Mouse (Mus musculus) cerebellum, adult 8-10 months (tissue): ENCODE results near the gene Eml6.
"Not testable (repeated sequence)": the region's sequence is repeated elsewhere in the genome, so short reads cannot be mapped to it uniquely, and the experiment has no call there.

Source experiments
- DNase-seq: peaks from one replicate; pipeline ENCODE4 v3.0.0; 2022

Gene Eml6

DNA sequence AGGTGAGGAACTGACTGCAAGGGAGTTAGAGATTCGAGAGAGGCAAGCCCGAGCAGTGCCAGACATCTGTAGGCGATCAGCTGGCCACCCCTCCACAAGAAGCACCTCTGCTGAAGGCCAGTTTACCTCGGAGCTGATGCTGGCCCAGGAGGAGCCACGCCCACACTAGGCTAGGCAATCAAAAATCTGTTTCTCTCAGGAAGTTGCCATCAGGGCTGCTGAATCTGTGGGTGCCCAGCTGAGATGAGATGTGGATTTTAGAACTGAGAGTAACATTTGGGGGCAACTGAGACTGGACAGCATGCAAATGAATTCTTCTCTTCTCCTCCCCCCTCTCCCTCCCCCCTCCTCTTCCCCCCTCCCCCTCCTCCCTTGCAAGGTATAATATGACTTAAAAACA is 238.4 kb downstream of the Eml6 start:
- no peak for DNase-seq

DNA sequence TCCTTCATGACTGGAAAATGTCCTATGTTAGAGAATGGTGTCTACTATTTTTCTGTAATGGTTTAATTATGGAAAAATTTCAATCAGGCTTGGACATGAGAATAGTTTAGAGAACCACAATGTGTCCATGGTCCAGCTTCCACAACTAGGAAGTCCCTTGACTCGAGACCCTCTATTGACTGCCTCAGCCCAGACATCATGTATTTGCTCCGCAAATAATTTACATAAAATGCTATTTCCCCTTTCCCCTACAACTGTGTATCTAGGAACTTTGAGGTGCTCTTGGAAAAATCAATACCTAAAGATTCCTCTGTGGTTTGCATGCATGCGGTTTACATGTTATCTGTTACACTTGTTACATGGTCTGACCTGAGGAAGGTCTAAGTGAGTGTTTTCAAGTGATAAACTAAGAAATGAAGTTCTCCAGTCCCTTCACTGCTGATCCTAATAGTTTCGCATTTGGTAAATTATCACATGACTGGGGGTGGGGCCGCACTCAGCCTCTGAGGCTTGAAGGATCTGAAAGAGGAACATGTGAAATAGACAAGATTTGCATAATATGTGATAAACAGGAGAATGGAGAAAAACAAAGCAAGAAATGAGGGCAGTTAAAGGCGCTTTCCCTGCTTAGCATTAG is 239.1 kb downstream of the Eml6 start:
- no peak for DNase-seq

DNA sequence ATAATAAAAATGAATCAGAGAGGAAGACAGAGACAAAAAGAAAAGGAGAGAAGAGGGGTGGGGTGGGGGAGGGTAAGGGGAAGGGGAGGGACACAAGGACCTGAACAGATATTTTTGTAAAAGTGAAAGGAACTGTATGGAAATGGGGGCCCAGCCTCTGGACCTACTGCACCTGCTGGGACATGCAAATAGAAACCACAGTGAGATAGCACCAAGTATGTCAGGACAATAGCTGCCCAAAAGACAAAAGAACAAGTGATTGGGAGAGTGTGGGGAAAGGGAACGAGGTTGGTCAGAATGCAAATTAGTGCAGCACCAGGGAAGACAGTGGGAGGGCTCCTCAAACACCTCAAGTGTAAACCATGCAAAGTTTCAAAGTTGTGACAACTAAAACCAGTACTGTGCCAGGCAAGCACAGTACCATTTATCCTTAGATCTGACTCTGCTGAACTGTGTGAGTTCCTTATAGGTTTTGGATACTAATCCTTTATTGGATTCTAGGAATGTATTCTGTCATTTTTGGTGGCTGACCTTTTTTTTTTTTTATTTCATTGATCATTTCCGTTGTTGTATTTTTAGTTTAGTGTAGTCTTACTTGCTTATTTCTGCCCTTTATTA is 246.3 kb downstream of the Eml6 start:
- no peak for DNase-seq

DNA sequence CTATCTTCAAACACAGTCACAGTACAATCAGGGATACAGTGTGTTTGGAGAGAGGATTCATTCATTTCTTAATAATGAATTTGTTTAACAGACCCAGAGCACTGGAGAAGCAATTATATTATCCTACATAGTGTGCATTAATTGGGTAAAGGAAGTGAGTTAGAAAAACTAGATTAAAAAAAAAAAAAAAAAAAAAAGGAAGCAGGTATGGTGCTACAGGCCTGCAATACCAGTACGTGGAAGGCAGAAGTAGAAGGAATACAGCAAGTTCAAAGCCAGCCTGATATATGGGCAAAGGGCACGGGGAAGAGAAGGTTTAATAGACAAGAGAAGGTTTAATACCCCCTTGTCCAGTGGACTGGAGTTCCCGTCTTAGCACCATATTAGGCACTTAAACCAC is 246.9 kb downstream of the Eml6 start:
- no peak for DNase-seq

DNA sequence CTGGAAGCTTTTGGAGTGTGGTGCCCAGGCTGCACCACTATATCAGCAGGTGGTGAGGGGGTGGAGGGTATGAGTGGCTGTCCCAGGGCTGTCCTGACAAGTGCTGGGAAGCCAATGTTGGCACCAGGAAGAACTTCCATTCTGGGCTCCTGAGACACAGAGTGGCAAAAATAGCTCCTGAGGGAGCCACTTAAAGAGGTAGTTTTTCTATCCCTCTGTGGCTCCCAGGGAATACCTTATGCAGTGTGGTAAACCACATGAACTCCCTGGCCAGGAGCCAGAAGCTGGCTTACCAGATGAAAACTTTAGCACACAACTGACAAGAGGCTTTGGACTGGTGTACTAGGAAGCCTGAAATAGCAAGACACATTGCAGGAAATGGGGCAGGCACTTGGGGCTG is 247.9 kb downstream of the Eml6 start:
- DNase-seq = no peak

DNA sequence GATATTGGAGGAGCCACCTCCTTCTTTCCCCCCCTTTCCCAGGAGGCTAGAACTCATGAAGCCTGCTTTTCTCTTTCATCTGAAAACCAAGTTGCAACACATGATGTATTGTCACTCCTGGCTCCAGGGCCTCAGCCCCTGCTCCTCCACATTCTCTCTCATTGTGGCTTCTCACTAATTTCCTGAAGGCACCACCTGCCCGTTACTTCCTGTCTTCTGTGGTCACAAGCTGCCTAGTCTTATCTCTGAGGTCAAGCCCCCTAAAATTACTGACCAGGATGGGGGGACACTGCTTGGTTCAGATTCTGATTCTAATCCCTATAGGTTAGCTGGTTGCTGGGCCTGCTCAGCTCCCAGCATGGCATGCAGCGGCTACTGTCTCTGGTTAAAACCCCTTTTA is 251.1 kb downstream of the Eml6 start:
- no peak for DNase-seq

DNA sequence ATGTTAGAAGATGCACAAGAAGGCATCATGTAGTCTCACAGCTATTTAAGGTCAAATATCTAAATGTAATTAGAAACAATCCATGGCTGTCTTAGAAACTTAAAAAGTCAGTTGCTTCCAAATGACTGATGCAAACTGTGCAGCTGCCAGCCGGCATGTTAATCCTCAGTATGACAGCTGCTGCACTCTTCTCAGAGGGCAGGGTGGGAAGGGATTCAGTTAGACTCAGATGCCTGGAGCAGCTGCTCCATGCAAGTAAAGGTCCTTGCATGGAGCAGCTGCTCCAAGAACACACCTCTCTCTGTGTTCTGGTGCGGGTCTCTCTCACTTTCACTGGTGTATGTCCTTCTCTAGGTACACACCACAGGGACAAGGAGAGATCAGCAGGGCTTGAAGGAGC is 251.5 kb downstream of the Eml6 start:
- no peak for DNase-seq

DNA sequence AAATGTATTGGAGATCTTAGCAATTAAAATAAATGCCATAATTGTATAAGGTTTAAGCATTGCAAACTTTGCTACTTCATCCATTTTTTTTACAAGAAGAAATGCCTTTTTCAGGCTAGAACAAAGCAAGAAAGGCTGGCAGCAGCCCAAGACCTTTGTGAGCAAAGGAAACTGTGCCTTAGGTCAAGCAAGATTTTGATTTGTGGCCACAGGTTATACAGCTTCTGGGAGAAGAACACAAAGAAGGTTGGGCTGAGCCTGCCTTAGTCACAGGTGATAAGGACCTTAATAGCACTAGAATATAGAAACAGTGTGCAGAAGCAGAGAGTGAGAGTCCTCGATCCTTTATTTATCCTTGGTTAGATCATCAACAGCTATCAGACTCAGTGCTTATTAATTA is 253.6 kb downstream of the Eml6 start:
- no peak for DNase-seq

DNA sequence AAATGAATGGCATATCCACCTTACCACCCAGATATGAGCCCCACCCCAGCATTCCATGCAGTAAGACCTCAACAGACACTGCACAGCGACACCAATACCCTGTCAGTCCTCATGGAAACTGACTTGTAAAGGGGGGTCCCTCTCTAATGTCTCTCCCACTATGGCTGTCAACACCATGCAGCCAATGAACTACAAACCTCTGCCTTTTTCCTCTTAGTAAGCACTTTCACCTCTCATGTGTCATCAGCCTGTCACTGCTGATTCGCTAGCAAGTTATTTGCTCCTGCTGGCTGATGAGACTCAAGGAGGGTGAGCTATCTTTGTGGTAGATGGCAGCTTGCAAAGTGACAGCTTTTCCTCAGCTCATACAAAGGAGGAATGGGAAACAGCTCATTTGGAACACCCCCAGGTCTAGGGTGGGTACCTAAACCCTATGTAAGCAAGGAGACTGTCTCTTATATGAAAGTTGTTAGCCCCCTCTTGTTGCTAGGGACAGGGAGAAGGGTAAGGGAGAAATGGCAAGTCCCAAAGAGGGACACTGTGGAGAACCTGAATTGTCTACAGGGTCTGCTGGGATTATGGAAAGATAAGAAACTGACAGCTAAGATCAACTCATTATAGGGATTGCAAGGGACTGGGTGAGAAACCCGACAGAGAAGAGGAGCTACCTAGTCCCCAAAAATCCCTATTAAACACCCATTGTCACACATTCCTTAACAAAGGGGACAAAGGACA is 255.0 kb downstream of the Eml6 start:
- no peak for DNase-seq

DNA sequence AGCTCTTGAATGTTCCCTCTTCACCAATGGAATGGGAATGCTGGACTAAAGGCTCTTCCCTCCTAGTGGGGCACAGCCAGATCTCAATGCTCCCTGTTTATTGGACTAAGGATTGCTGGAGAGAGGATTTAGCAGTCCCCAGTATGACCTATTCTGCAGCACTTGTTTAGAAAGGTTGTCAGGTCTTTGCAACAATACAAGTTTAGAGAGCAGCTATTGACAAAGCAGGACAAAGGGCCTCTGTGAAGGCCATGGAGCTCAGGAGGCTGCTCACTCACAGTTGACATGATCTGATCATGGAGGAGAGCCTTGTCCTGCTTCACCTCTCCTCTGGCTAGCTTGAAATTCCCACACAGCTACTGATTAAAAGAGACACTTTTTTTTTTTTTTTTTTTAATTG is 257.3 kb downstream of the Eml6 start:
- no peak for DNase-seq

DNA sequence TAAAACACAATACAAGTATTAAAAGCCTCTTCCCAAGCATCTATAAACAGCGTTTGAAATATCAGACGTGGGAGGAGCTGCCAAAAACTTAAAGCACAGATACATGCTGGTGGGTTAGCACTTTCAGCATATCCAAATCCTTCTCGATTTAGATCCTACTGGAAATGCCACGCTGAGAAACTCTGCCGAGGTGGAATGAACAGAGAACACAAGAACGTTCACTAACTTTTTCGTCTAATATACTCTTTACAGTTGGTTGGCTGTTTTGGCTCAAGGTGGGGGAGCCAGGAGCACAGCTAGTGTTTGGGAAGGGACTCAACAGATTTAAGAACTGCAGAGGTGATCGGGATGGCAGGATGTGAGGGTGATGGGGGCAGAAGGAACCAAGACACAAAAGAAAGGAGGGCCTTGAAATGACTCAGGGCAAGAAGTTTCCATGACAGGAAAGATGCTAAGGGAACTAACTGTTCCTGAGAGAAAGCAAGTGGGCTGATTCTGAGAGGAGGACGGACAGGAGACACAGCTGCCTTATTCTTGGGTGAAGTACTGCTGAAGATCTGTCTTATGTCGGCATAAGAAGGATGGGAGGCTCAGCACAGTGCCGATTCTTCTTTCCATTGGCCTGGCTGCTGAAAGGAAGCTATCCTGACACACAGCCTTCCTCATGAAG is 259.4 kb downstream of the Eml6 start:
- no peak for DNase-seq

DNA sequence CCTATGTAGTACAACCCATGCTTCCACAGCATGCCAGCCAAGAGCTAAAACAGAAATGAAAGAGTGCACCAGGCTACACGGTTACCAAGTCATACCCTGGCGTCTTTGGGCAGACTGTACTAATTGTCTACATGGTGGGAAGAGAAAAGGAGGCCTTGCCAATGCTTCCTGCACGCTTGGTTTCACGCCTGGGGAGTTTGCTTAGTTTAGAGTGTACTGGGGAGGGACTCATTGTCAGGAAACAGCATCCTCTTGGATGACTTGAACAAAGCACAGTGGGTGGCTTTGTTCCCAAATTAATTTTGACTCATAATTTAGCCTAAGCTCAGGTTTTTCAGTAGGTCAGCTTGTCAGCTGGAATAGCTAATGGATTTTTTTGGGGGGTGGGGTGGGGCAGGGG is 260.8 kb downstream of the Eml6 start:
- DNase-seq = peak; percentile 47

DNA sequence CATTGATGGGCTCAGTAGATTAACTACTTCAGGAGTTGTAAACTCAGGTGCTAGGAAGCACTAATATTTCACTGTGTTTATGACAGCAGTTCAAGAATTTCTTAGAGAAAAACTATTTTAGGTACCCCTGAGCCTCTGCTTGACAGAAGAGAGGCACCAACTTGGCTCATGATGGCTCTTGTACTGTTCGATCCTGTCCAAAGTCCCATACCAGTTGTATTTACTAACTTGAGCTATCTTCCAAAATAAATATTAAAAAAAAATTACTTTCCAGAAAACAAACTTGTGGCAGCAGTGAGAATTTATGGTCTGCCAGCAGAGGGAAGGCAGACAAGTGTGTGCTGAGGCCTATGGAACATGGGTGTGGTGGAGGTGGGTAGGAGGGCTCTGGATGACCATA is 263.1 kb downstream of the Eml6 start:
- no peak for DNase-seq

DNA sequence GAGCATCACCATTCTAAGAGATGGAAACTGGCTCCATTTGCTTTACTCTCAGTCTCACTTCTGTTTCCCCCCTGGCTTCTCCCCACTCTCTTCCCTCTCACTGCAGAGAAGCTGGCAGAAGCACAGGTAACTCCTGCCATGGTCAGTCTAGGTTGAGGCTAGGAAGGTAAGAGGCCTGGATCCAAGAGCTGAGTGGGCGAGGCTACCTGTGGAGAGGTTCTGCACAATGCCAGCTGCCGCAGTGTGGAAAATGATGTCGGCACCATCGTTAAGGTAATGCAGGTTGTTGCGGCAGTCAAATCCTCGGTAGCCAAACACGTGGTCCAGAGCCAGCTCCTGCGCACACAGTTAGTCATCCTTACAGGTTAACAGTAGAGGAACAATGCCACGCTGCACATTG is 264.4 kb downstream of the Eml6 start:
- no peak for DNase-seq

DNA sequence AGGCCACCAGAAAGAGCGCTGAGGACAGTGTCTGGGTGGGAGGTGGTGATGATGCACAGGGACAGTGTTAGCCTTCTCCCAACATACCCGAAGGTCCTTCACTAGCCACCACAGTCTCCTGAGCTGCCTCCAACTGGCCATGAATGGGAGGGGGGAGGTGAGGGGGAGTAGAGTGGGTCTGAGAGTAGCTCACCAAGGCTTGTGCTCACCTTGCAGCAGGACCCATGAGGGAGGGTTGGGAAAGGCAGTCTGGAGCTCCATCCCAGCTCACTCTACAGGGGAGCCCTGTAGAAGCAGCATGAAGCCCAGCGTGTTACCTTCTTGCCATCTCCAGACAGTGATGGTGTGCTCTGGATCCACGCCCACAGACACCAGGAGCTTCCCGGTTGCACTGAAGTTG is 267.2 kb downstream of the Eml6 start:
- DNase-seq = no peak

DNA sequence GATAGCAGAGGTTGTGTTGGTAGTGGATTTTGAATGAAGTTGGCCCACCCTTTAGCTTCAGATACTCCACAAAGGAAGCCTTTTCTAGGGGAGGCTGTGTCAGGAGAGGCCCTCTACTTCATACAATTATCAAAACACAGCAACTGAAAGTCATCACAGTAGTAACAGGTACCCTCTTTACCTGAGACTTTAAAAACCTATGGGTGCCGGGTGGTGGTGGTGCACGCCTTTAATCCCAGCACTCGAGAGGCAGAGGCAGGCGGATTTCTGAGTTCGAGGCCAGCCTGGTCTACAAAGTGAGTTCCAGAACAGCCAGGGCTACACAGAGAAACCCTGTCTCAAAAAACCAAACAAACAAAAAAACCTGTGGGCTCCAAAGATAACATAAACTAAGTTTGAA is 269.8 kb downstream of the Eml6 start:
- not testable (repeated sequence) for DNase-seq

DNA sequence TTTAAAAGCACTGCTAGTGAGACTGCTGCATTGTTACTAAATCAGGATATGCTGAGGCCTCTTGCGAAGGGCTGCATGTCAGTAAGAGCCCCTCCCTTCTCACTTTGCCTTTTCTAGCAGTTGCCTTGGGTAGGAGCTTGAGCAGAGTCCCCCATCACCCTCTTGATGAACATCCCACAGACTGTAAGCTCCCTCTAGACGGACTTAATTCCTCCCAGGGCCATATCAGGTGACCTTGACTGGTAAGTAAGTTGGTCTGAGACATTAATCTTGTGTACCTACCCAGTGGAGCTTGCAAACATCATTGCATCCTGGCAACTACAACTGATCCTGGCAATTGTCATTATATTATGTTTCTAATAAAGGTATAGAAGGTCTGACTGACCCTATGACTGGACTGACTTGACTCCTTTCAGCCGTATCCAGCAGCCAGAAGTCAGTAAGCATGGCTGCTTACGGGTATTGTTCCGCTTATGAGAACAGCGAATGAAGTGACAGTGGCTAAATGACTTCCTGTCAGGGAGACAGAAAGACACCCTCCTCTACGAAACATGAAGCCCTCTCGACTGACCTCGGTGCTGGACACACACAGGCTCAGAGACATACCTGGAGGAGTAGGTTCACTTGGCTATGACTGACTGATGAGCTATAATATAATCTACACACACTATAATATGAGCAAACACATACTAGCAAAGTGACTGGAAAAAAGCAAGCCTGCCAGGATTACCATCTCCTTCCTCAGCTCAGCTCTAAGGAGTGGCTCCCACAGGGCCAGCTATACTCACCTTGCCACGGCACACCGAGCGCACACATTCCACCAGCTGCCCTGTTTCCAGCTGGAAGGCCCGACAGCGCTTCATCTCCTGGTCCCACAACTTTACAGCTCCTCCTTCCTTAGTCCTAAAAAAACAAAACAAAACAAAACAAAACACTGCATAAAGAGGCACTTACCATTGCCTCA is 273.9 kb downstream of the Eml6 start:
- no peak for DNase-seq

DNA sequence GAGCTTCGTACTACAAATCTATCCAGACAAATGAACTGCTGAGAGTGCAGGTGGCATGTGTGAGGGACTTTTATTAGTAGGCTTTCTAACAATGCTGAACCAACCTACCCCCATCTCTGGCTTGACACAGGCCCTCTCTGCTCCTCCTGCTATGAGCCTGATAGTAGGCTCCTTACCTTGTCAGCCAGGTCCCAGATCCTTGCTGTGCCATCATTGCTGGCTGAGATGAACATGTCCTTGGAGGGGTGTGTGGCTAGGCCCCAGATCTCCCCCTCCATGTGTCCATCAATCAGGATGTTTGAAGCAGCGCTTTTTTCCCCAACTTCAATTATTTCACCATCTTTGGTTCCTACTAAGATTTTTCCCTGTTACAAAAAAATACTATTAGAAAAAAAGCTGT is 274.8 kb downstream of the Eml6 start:
- no peak for DNase-seq

DNA sequence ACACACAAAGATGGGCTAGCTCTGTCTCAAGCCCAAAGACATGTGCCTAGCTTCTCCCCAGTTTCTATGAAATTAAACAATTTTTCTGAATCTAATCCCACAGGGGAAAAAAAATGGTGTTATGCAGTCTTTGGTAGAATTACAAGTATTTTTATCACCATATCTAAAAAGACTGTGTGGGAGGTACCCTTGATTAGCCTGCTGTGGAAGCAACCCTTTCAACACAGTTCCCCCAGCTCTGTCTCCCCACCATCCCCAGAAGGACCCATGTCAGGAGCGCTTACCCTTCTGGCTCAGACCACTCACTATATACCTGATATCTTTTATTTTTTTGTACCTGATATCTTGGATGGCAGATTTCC is 276.4 kb downstream of the Eml6 start:
- no peak for DNase-seq

DNA sequence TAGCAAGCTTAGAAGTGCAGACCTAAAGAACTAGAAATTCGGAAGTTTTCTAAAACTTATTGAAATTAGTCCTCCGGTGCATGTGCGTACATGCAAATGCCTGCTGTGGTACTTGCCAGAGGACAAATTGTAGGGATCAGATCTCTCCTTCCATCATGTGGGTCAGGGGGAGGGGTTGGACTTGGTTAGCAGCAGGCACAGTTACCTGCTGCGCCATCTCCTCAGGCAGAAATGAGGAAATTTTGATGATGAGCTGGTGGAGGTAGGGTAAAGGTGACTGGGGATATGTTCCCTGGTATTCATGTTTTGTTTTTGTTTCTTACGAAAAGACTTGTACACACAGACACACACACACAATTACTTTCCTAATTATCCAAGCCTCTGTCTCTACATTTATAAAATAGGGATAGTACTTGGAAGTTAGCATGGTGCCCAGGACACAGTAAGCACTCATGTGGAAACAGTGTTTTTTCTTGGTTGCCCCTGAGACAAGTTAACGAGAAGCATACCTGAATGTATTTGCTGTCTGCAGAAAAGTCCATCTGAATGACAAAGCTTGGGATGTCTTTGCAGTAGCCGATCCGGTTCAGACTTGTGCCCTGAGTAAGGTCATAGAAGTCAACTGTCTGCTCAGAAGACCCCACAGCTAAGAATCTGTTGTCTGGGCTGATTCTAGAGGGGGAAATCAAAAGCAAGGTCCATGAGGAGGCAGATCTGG is 276.9 kb downstream of the Eml6 start:
- DNase-seq = no peak

DNA sequence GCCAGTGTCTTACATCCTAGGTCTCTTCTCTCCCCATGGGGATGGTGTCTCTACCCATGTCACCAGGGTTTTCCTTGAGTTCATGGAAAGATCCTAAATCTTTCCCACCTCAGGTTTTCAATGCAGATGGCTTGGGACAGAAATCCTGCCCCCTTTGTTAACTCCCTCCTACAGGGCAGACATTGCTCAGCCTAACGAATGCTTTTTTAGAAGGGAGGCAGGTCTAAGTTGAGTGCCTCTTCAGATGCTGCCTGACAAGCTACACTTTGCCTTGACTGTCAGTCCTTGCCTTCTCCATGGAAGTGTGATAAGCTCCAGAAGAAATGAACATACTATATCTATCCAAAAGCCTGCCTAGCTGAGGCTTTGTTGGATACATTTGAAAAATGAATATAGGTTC is 278.0 kb downstream of the Eml6 start:
- DNase-seq = no peak

DNA sequence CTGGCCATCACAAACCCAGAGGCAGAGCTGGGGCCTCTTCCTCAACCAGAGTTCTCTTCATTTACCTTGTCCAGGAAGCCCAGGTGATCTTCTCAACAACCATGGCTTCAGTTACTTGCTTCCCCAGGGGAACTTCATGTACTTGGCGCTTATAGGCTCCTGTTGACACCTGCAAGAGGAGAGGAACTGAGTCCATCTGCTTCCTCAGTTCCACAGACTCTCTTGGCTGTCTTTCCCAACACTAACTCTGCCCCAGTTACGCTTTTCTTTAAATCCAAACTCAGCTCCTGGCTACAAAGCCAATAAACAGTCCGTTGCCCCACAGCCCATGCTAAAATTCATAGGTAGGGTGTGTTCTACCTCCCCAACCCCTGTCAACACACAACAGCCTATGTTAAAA is 278.5 kb downstream of the Eml6 start:
- DNase-seq = no peak
